Comparison of ENCODE assay signal across 22 mouse cellular contexts in the genomic region with DNA sequence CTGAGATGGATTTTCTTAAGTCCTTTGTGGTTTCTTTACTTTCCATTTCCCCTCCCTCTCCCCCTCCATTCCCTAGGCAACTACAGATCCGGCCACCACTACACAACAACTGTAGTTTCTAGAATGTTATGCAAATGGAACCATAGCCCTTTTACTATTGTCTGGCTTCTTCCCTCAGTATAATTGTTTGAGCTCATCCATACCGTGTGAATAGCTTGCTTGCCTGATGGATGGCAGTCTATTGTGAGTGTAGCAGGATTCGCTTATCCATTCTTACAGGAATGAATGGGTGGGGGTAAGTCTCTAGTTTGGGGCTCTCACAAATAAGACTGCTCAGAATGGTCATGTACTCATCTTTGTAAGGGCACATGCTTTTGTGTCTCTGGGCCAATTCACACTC. TPM values are rescaled to one million over a fixed set of nuclear protein-coding genes. Genes with fewer than 3 reads are reported as not detected.
DNase-seq lines count a peak whose midpoint lies in the region; ATAC-seq and TF ChIP-seq lines count a peak whose summit lies in the region.
"Had no signal": no experiment of that assay in that cellular context is flagged by ENCODE, and none has a peak within 500 bp of the region (broad histone marks: within the 10 kb centered on the region; RNA-seq: fewer than 3 reads in every experiment).

No protein-coding gene starts in this region.

- DNase-seq in forebrain, postnatal 0 days = no peak
- DNase-seq in brain, embryonic 14.5 days (ENCODE audit: low read depth) = peak; percentile 52
- no peak for DNase-seq in limb, embryonic 10.5 days (ENCODE audit: low spot score)
- DNase-seq: adrenal gland, postnatal 14 days; B cell, adult 2 months; cerebellum, adult 9-10 months; gastrocnemius, postnatal 14 days; heart, adult 2 months; kidney, adult 2 months; kidney, postnatal 10 days; lung, embryonic 14.5 days; thymus, postnatal 25 days had no signal

- TF ChIP-seq POLR2A in brain, embryonic 14.5 days (IDR thresholded peaks at IDR 0.05; ENCODE audit: borderline replicate concordance, extremely low read depth, insufficient read depth, insufficient read length, poor library complexity, severe bottlenecking) = no peak

- no peak overlapping the region for H3K27ac ChIP-seq in forebrain, postnatal 0 days (ENCODE audit: low read depth, low read length)
- H3K27ac ChIP-seq in forebrain, embryonic 15.5 days (replicated peaks) = no peak overlapping the region
- H3K27ac ChIP-seq in midbrain, embryonic 13.5 days = peak overlapping the region; percentile 35; the same call in 1 of the 2 replicates
- H3K27ac ChIP-seq in midbrain, embryonic 15.5 days = no peak overlapping the region
- peak overlapping the region; percentile 16; the same call in 1 of the 2 replicates for H3K27ac ChIP-seq in limb, embryonic 10.5 days
- H3K27ac ChIP-seq: heart, adult 2 months; heart, embryonic 13.5 days; left cerebral cortex, adult 2 months; limb, embryonic 15.5 days; liver, embryonic 14.5 days; stomach, embryonic 15.5 days had no signal

- WGBS in forebrain, postnatal 0 days = 25% methylated on average over 3 of the region's 3 CpGs
- WGBS in forebrain, embryonic 15.5 days = 17% methylated on average over 3 of the region's 3 CpGs
- WGBS in midbrain, embryonic 13.5 days = 13% methylated on average over 3 of the region's 3 CpGs
- WGBS in midbrain, embryonic 15.5 days = 20% methylated on average over 3 of the region's 3 CpGs
- 86% methylated on average over 3 of the region's 3 CpGs for WGBS in limb, embryonic 10.5 days

- ATAC-seq in forebrain, postnatal 0 days = peak; percentile 34
- ATAC-seq in forebrain, embryonic 15.5 days (replicated peaks) = no peak
- peak; percentile 59; the same call in 1 of the 2 replicates for ATAC-seq in midbrain, embryonic 13.5 days
- no peak; the same call in 1 of the 2 replicates for ATAC-seq in midbrain, embryonic 15.5 days (replicated peaks)
- no peak for ATAC-seq in activated CD4-positive, CD25-positive, alpha-beta regulatory T cell, adult 4 months

- no peak overlapping the region for H3K4me3 ChIP-seq in forebrain, postnatal 0 days (ENCODE audit: low read depth, low read length)
- H3K4me3 ChIP-seq in forebrain, embryonic 15.5 days = no peak overlapping the region
- no peak overlapping the region for H3K4me3 ChIP-seq in midbrain, embryonic 13.5 days (replicated peaks)
- no peak overlapping the region for H3K4me3 ChIP-seq in midbrain, embryonic 15.5 days
- H3K4me3 ChIP-seq in limb, embryonic 10.5 days = no peak overlapping the region
- H3K4me3 ChIP-seq: heart, adult 2 months; heart, embryonic 13.5 days; left cerebral cortex, adult 2 months; limb, embryonic 15.5 days; stomach, embryonic 15.5 days had no signal

- no peaks in the 10 kb centered on the region for H3K27me3 ChIP-seq in forebrain, postnatal 0 days (ENCODE audit: insufficient read depth, low read length)
- H3K27me3 ChIP-seq in forebrain, embryonic 15.5 days = no peaks in the 10 kb centered on the region
- no peaks in the 10 kb centered on the region for H3K27me3 ChIP-seq in midbrain, embryonic 13.5 days
- no peaks in the 10 kb centered on the region for H3K27me3 ChIP-seq in midbrain, embryonic 15.5 days (replicated peaks)
- no peaks in the 10 kb centered on the region for H3K27me3 ChIP-seq in limb, embryonic 10.5 days (ENCODE audit: low read depth, poor library complexity, severe bottlenecking)
- H3K27me3 ChIP-seq: limb, embryonic 15.5 days; stomach, embryonic 15.5 days had no signal

- no peaks in the 10 kb centered on the region for H3K9me3 ChIP-seq in forebrain, postnatal 0 days (ENCODE audit: low read length)
- H3K9me3 ChIP-seq in forebrain, embryonic 15.5 days = no peaks in the 10 kb centered on the region
- H3K9me3 ChIP-seq in midbrain, embryonic 13.5 days = no peaks in the 10 kb centered on the region
- H3K9me3 ChIP-seq in midbrain, embryonic 15.5 days = no peaks in the 10 kb centered on the region
- no peaks in the 10 kb centered on the region for H3K9me3 ChIP-seq in limb, embryonic 10.5 days (replicated peaks)
- H3K9me3 ChIP-seq: heart, embryonic 13.5 days; limb, embryonic 15.5 days; stomach, embryonic 15.5 days had no signal

- H3K9ac ChIP-seq in forebrain, postnatal 0 days = no peak overlapping the region
- no peak overlapping the region for H3K9ac ChIP-seq in forebrain, embryonic 15.5 days (replicated peaks)
- H3K9ac ChIP-seq in midbrain, embryonic 13.5 days (replicated peaks) = no peak overlapping the region
- no peak overlapping the region for H3K9ac ChIP-seq in midbrain, embryonic 15.5 days
- H3K9ac ChIP-seq: heart, embryonic 13.5 days; limb, embryonic 15.5 days; liver, embryonic 14.5 days; lung, embryonic 14.5 days; stomach, embryonic 15.5 days had no signal

- TF ChIP-seq CTCF in forebrain, postnatal 0 days (IDR thresholded peaks at IDR 0.05; ENCODE audit: low read depth) = no peak
- no peak for TF ChIP-seq CTCF in brain, embryonic 14.5 days (IDR thresholded peaks at IDR 0.05; ENCODE audit: borderline replicate concordance, extremely low read depth, insufficient read depth, insufficient read length)

- H3K4me1 ChIP-seq in forebrain, postnatal 0 days (ENCODE audit: insufficient read depth) = peaks cover 26% of the 10 kb centered on the region
- peaks cover 42% of the 10 kb centered on the region for H3K4me1 ChIP-seq in forebrain, embryonic 15.5 days
- H3K4me1 ChIP-seq in midbrain, embryonic 13.5 days (replicated peaks) = peaks cover 66% of the 10 kb centered on the region
- peaks cover 45% of the 10 kb centered on the region for H3K4me1 ChIP-seq in midbrain, embryonic 15.5 days
- H3K4me1 ChIP-seq in limb, embryonic 10.5 days = peaks cover 54% of the 10 kb centered on the region
- H3K4me1 ChIP-seq: heart, embryonic 13.5 days; stomach, embryonic 15.5 days had no signal

- no peak overlapping the region for H3K4me2 ChIP-seq in forebrain, postnatal 0 days (ENCODE audit: low read depth)
- H3K4me2 ChIP-seq in forebrain, embryonic 15.5 days (replicated peaks) = no peak overlapping the region
- no peak overlapping the region for H3K4me2 ChIP-seq in midbrain, embryonic 13.5 days (replicated peaks)
- no peak overlapping the region for H3K4me2 ChIP-seq in midbrain, embryonic 15.5 days
- H3K4me2 ChIP-seq: heart, embryonic 13.5 days; limb, embryonic 15.5 days; lung, embryonic 14.5 days; stomach, embryonic 15.5 days had no signal

- H3K36me3 ChIP-seq in forebrain, postnatal 0 days (ENCODE audit: insufficient read depth) = no peaks in the 10 kb centered on the region
- no peaks in the 10 kb centered on the region for H3K36me3 ChIP-seq in forebrain, embryonic 15.5 days
- H3K36me3 ChIP-seq in midbrain, embryonic 13.5 days = no peaks in the 10 kb centered on the region
- H3K36me3 ChIP-seq in midbrain, embryonic 15.5 days (replicated peaks) = no peaks in the 10 kb centered on the region
- H3K36me3 ChIP-seq in limb, embryonic 10.5 days = no peaks in the 10 kb centered on the region
- H3K36me3 ChIP-seq: heart, embryonic 13.5 days; limb, embryonic 15.5 days; stomach, embryonic 15.5 days had no signal

RNA-seq across cellular contexts. Expression of a gene that starts 37.3 kb away (rescaled TPM):
- 4,630 and 7,303 TPM in 2 replicates for total RNA-seq in forebrain, postnatal 0 days (2014; rRNA removed)
- polyA plus RNA-seq in forebrain, postnatal 0 days (2015; fragmentation: Nextera tagmentation; extraction: Ambion mirVana) = 6,353 and 7,049 TPM in 2 replicates
- 6,946 and 7,065 TPM in 2 replicates for polyA plus RNA-seq in forebrain, embryonic 15.5 days (2015; fragmentation: Nextera tagmentation; extraction: Ambion mirVana)
- 8,644 and 8,868 TPM in 2 replicates for polyA plus RNA-seq in midbrain, embryonic 13.5 days (2015; fragmentation: Nextera tagmentation; extraction: Ambion mirVana)
- 10,539 and 10,900 TPM in 2 replicates for polyA plus RNA-seq in midbrain, embryonic 15.5 days (2015; fragmentation: Nextera tagmentation; extraction: Ambion mirVana)
- polyA plus RNA-seq in brain, embryonic 14.5 days (2012; rRNA removed) = 8,068 and 9,838 TPM in 2 replicates
- 2,112 and 2,427 TPM in 2 replicates for polyA plus RNA-seq in limb, embryonic 10.5 days (2016; fragmentation: Nextera tagmentation; extraction: Ambion mirVana)
- under 1 TPM in 1 of 2 experiments, not detected in 1; 0.56 TPM for polyA plus RNA-seq in activated CD4-positive, CD25-positive, alpha-beta regulatory T cell, adult 4 months (2017; shearing (Covaris generic))
- total RNA-seq: megakaryocyte, adult 5-6 weeks had no signal

RNA-seq across cellular contexts. Expression of a gene that starts 48.5 kb away (rescaled TPM):
- total RNA-seq in forebrain, postnatal 0 days (2014; rRNA removed) = 166 and 208 TPM in 2 replicates
- polyA plus RNA-seq in forebrain, postnatal 0 days (2015; fragmentation: Nextera tagmentation; extraction: Ambion mirVana) = 231 and 295 TPM in 2 replicates
- polyA plus RNA-seq in forebrain, embryonic 15.5 days (2015; fragmentation: Nextera tagmentation; extraction: Ambion mirVana) = 184 and 201 TPM in 2 replicates
- polyA plus RNA-seq in midbrain, embryonic 13.5 days (2015; fragmentation: Nextera tagmentation; extraction: Ambion mirVana) = 246 and 256 TPM in 2 replicates
- 332 and 336 TPM in 2 replicates for polyA plus RNA-seq in midbrain, embryonic 15.5 days (2015; fragmentation: Nextera tagmentation; extraction: Ambion mirVana)
- polyA plus RNA-seq in brain, embryonic 14.5 days (2012; rRNA removed) = 225 and 231 TPM in 2 replicates
- 58.0 and 66.9 TPM in 2 replicates for polyA plus RNA-seq in limb, embryonic 10.5 days (2016; fragmentation: Nextera tagmentation; extraction: Ambion mirVana)
- 10 to 100 TPM; 12.9 to 17.7 TPM for polyA plus RNA-seq in activated CD4-positive, CD25-positive, alpha-beta regulatory T cell, adult 4 months (2017; shearing (Covaris generic))

Comparison
In these comparisons a context has a peak if more than half of its experiments do, and no peak if none do; other contexts are left out.
1. ATAC-seq: peak in forebrain, postnatal 0 days (single experiment) and midbrain, embryonic 13.5 days (single experiment); none in forebrain, embryonic 15.5 days (single experiment), midbrain, embryonic 15.5 days (single experiment) and activated CD4-positive, CD25-positive, alpha-beta regulatory T cell, adult 4 months (single experiment).
2. H3K27ac ChIP-seq: peak in midbrain, embryonic 13.5 days (single experiment) and limb, embryonic 10.5 days (single experiment); none in forebrain, postnatal 0 days (single experiment), forebrain, embryonic 15.5 days (single experiment) and midbrain, embryonic 15.5 days (single experiment).
3. RNA of a gene that starts 37.3 kb away (polyA plus RNA-seq): 10,539 to 10,900 TPM in midbrain, embryonic 15.5 days, 8,644 to 8,868 TPM in midbrain, embryonic 13.5 days, 8,068 to 9,838 TPM in brain, embryonic 14.5 days, 6,946 to 7,065 TPM in forebrain, embryonic 15.5 days, 6,353 to 7,049 TPM in forebrain, postnatal 0 days and 2,112 to 2,427 TPM in limb, embryonic 10.5 days; 0.56 TPM in activated CD4-positive, CD25-positive, alpha-beta regulatory T cell, adult 4 months; every median in the first group is over 1,000 times any median in the second.